Mouse (Mus musculus): ENCODE data around the gene Tmod1.

Tmod1 gene

GRCm38 (mm10) chr4:46053323-46054107 is 14.8 kb downstream of the Tmod1 start:
- DNase-seq (ENCODE audit: low spot score in 2 of 2), result no peak

- DNase-seq (ENCODE audit: low spot score in 2 of 2), result no peak
Observed at GRCm38 (mm10) chr4:46056163-46056562, 17.4 kb downstream of the Tmod1 start.

DNA sequence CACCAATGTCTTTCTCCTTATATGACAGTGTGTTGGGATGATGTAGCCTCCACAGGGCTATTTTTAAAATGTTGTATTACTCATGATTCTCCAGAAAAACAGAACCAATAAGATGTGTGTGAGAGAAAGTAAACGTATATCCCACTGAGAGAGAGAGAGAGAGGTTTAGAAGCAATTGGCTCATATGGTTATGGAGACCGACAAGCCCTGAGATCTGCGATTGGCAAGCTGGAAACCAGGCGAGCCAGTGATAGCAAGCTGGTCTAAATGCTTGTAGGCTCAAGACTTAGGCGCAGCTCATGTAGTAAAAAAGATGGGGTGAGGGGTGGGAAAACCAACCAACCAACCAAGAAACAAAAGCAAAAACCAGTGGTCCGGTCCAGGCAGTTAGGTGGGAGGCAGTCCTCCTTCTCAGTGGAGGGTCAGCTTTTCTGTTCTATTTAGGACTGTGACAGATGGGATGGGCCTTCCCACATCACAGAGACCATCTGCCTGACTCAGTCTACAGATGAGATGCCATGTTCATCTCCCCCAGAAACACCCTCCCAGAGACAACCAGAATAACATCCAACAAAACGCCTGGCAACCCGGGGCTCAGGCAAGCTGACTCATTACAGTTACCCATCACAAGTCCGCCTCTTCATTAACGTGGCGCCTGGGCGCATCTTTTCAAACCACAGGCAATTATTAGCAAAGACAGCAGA is 22.7 kb downstream of the Tmod1 start:
- peak; percentile 65 to 77 for DNase-seq (ENCODE audit: low spot score in 2 of 2)

DNA sequence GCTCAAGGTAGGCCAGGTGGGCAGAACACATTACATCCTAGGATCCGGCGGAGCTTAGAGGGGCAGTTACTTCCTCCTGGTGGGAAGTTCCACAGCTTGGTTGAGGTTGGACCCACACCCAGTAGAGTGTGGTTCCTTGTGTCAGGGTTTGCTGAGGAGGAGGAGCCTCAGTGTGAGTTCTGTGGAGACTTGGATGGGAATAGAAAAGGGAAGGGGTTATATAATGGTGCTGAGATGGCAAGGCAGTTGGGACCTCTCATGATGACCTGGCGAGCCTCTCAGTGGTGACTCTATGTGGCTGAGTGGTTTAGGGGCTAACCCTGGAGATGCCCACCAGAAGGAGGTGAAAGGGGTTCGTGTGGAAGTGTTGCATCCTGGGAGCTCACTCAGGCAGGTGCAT is 25.1 kb downstream of the Tmod1 start:
- no peak for DNase-seq (ENCODE audit: low spot score in 2 of 2)

- DNase-seq (ENCODE audit: low spot score in 2 of 2), result no peak
Observed at GRCm38 (mm10) chr4:46064263-46064662, 25.5 kb downstream of the Tmod1 start.

DNA sequence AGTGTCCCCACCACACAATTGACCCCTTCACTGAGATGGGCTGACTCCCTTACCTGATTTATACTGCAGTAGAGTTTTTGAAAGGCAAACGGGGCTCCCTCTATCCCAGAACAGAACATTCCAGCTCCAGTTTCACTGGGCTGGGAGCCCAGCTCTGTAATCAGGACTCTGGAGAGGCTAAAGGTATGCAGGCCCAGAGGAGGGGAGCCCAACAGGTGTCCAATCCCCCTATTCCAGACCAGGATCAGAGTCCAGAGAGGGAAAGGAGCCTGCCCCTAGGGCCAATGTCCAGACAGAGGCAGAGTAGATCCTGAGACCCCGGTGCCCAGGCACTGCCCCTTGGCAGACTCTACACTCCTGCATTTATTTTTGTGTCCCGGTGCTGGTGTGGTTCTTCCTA is 26.2 kb downstream of the Tmod1 start:
- no peak for DNase-seq (ENCODE audit: low spot score in 2 of 2)

DNA sequence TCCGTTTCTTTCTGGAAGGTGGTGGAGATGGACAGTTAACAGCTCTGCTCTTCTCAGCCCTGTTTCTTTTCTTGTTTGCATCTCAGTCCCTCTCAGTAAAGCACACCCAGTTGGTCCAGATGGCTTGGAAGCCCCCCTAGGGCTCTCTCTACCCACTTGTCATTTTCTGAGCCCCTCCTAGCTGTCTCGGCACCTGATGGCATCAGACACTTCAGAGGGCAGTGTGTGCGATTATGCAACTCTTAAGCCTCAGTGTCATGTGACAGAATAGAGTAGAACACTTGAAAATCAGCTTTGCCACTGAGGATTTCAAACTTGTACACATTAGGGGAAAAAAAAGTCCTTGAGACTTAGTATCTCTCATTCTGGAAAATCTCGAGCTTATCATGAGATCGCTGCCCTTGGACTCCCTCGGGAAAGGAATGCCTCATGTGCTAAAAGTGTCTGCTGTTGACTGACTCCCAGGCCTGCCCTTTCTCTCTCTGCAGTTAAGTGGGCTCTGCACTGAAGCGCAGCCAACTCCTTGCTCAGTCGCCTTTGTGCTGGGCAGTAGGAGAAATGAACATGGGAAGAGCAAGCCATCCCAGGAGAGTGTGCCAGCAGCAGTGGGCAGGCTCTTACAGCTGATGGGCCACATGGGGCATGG is 27.1 kb downstream of the Tmod1 start:
- no peak for DNase-seq (ENCODE audit: low spot score in 2 of 2)

GRCm38 (mm10) chr4:46068060-46068459 is 29.3 kb downstream of the Tmod1 start:
- DNase-seq (ENCODE audit: low spot score in 2 of 2), result no peak

GRCm38 (mm10) chr4:46068573-46068972 is 29.8 kb downstream of the Tmod1 start:
- DNase-seq (ENCODE audit: low spot score in 2 of 2), result no peak

DNA sequence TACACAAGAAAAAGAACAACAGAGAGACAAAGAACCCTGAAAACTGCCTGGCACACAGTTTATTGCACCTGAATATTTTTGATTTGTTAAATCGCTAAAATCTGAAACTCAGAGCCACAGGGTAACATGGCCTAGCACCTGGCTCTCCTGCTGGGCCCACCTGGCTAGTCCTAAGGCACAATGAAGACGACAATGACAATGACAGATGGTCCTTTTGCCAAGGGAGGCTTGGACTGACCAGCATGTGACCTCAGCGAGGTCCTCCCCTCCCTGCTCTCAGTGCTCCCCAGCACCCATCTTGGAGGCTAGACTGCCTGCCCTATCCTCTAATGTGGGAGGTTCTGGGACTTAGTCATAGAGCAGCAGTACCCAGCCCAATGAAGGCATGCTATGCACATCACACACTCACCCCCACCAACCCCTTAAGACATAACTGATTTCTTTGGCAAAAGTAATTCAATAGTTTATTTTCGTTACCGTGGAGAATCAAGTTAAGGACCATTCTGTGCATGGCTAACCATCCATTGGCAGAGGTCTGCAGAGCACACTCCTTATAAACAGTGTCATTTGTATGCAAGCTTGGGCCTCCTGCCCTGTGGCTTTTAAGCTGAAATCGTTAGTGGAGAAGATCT is 31.2 kb downstream of the Tmod1 start:
- no peak for DNase-seq (ENCODE audit: low spot score in 2 of 2)

GRCm38 (mm10) chr4:46072631-46073030 is 33.9 kb downstream of the Tmod1 start:
- no peak for DNase-seq (ENCODE audit: low spot score in 2 of 2)

DNA sequence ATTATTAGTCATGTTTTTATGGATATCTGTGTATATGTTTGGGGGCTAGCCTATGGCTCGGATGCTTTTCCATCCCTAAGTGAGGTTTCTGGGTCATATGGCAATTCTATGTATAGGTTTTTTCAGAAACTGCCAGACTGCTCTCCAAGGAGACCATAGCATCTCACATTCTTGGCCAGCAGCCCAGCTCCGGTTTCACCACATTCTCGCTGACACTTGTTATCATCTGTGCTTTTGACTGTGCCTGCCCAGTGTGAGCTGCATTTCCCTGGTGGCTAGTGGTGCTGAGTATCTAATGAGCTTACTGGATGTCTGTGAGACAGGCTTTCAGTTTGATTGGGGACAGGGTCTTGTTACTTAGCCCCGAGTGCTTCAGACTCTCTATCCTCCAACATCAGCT is 35.0 kb downstream of the Tmod1 start:
- DNase-seq (ENCODE audit: low spot score in 2 of 2), result no peak

- no peak for DNase-seq (ENCODE audit: low spot score in 2 of 2)
Observed at GRCm38 (mm10) chr4:46075664-46076063, 36.9 kb downstream of the Tmod1 start.

- no peak for DNase-seq (ENCODE audit: low spot score in 2 of 2)
Observed at GRCm38 (mm10) chr4:46076892-46077291, 38.2 kb downstream of the Tmod1 start.

GRCm38 (mm10) chr4:46080261-46080660 is 41.5 kb downstream of the Tmod1 start:
- no peak for DNase-seq (ENCODE audit: low spot score in 2 of 2)

GRCm38 (mm10) chr4:46082555-46082954 is 43.8 kb downstream of the Tmod1 start:
- DNase-seq (ENCODE audit: low spot score in 2 of 2), result no peak

DNA sequence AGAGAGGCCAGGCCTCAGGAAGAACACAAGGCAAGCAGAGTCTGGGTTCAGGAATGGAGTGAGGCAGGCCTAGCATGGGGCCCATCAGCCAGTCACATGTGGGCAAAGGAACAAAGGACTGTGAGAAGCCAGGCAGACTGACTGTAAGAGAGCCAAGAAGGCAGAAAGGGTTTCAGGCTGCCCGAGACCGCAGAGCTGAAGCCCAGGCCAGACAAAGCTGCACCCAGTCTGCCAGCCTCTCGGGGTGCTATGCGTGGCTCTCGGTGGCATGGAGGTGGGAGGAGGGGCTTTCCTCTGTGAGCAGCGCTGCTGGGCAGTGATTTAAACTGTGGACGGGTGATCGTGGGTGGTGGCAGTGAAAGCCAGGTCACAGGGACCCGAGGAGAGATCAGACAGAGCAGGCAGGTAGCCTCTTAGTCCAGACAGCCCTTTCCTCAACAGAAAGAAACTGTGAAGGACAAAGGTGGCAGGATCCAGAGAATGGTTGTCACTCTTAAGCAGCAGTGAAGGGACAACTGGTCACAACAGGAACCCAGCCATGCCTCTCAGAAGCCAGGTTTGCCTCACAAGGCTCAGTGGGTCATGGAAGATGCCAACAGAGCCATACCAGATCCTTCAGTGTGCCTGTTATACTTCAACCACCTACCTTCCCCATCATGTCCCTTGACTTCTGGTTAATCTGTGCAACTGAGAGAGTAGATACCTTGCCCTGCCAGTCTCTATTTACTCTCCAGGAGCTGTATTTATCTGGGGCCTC is 45.9 kb downstream of the Tmod1 start:
- DNase-seq (ENCODE audit: low spot score in 2 of 2), result no peak

- DNase-seq (ENCODE audit: low spot score in 2 of 2), result no peak
Observed at GRCm38 (mm10) chr4:46085223-46085811, 46.6 kb downstream of the Tmod1 start.

- peak; percentile 58 to 67 for DNase-seq (ENCODE audit: low spot score in 2 of 2)
Observed at GRCm38 (mm10) chr4:46086718-46087426, 48.1 kb downstream of the Tmod1 start.

- peak; percentile 50 to 56 for DNase-seq (ENCODE audit: low spot score in 2 of 2)
Observed at GRCm38 (mm10) chr4:46087427-46087771, 48.7 kb downstream of the Tmod1 start.

- DNase-seq (ENCODE audit: low spot score in 2 of 2), result peak; percentile 67 to 76
Observed at GRCm38 (mm10) chr4:46087852-46088251, 49.1 kb downstream of the Tmod1 start.
